Mouse (Mus musculus) kidney, embryonic 14.5 days (tissue): ENCODE measurements around the gene Trip4. TPM values are rescaled to one million over a fixed set of nuclear protein-coding genes. Genes with fewer than 3 reads are reported as not detected.

Source experiments
- ATAC-seq: fragments of 200-750 bp; cut with Nextera tagmentation; 2 replicates; pipeline ENCODE4 v1.8.0; 2017; ENCODE audit warnings: moderate number of reproducible peaks, mild to moderate bottlenecking, moderate TSS enrichment, moderate library complexity; ENCODE audit not compliant: low FRiP score, low TSS enrichment
- H3K27ac ChIP-seq: fragments of 300-500 bp; sonication (generic); 2 replicates; pipeline ENCODE4 v1.5.1; 2014; ENCODE audit warnings: low read depth, mild to moderate bottlenecking, low read length, moderate library complexity, mixed read lengths
- H3K27me3 ChIP-seq: fragments of 300-500 bp; sonication (generic); 2 replicates; pipeline ENCODE4 v1.6.1; 2014; ENCODE audit warnings: mild to moderate bottlenecking, low read length; ENCODE audit not compliant: control insufficient read depth, insufficient read depth
- H3K36me3 ChIP-seq: fragments of 300-500 bp; sonication (generic); 2 replicates; pipeline ENCODE4 v1.6.1; 2014; ENCODE audit warnings: low read length, mixed read lengths; ENCODE audit not compliant: control insufficient read depth, insufficient read depth
- H3K4me1 ChIP-seq: fragments of 300-500 bp; sonication (generic); 2 replicates; pipeline ENCODE4 v1.6.1; 2014; ENCODE audit warnings: low read length, mixed read lengths; ENCODE audit not compliant: control insufficient read depth, insufficient read depth
- H3K4me2 ChIP-seq: fragments of 300-500 bp; sonication (generic); replicated peaks from 2 replicates; pipeline ENCODE4 v1.6.1; 2014; ENCODE audit warnings: low read depth, mild to moderate bottlenecking, low read length
- H3K4me3 ChIP-seq: fragments of 300-500 bp; sonication (generic); 2 replicates; pipeline ENCODE4 v1.5.1; 2014; ENCODE audit warnings: mild to moderate bottlenecking, low read length
- H3K9ac ChIP-seq: fragments of 300-500 bp; sonication (generic); 2 replicates; pipeline ENCODE4 v1.6.1; 2014; ENCODE audit warnings: low read depth, mild to moderate bottlenecking, low read length, moderate library complexity
- H3K9me3 ChIP-seq: fragments of 300-500 bp; sonication (generic); 2 replicates; pipeline ENCODE4 v1.6.1; 2016; ENCODE audit warnings: low read length; ENCODE audit not compliant: control insufficient read depth
- WGBS: fragments of 180-500 bp; shearing (Covaris S2); extraction: QIAGEN DNeasy Blood & Tissue Kit; methylation state at CpG from one replicate; pipeline ENCODE4 v1.1.7; 2014; 5-methylcytosine and 5-hydroxymethylcytosine counted together
- polyA plus RNA-seq: library from polyadenylated mRNA; unstranded; fragments of >200 nt; fragmentation: Nextera tagmentation; extraction: Ambion mirVana; gene quantifications from 2 replicates; pipeline ENCODE4 v1.2.1, GENCODE M21; 2014

Gene Trip4
- polyA plus RNA-seq, 1 experiment from 2014 or later, result 36.6 TPM

DNA sequence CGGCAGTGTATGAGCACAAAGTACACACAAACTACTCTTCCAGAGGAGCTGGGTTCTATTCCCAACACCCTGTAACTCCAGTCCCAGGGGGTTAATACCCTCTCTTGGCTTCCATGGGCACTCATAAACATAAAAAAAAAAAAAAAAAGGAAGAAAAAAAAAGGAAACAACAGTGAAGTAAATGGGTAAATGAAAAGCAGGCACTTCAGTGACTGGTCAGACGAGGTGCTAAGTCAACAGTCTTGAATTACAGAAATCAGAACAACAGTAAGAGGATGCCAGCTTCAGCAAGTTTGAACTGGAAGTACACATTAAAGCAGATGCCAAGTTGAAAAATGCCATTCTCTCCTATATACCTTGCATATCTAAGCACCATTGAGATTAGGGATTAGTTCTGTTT, 88.3 kb downstream of the Trip4 start:
- Histone ChIP-seq H3K9me3 (peaks cover 5% of the 10 kb centered on the region; the same call in 1 of the 2 replicates), H3K27ac (no peak overlapping the region), H3K9ac (no peak overlapping the region), H3K36me3 (no peaks in the 10 kb centered on the region; the same call in 1 of the 2 replicates), H3K4me2 (no peak overlapping the region), H3K4me1 (0 out of 2 replicates have a peak, but pooled peaks cover 4% of the 10 kb centered on the region), H3K27me3 (no peaks in the 10 kb centered on the region), H3K4me3 (no peak overlapping the region)
- 79% methylated on average over 2 of the region's 2 CpGs for WGBS
- ATAC-seq, result no peak

DNA sequence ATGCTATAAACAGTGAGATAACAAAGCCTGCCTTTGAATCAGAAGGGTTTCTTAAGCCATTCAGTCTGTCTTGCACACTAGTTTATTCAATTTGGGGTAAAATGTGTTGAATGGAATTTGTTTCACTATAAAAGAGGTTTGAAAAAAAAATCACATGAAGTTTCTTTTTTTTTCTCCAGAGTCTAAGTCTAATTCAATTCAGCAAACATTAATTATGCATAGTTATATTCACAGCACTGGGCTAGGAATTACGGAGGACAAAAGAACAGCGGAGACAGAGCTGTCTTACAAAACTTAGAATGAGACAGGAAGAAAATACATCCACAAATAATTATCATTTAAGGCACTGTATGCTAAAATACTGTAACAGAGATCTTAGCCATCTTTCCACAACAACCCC, 90.2 kb downstream of the Trip4 start:
- H3K27ac ChIP-seq, result no peak overlapping the region
- WGBS, result 96% methylated on average over 2 of the region's 2 CpGs

DNA sequence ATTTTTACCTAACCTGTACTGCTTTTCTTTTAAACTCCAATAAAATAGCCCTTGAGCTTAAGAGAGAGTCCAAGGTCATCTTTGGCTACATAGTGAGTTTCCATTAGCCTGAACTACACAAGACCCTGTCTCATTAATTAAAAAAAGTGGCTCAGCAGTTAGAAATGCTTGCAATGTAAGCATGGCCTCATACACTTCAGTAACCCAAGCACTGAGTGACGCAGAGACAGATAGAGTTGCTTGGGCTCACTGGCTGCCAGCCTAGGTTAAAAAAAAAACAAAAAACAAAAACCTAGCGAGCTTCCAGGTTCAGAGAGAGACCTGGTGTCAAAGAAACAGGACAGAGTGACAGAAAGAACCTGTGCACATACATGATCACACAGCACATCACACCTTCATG, 95.8 kb downstream of the Trip4 start:
- H3K4me2 ChIP-seq, result no peak overlapping the region
- H3K4me1 ChIP-seq, result peaks cover 6% of the 10 kb centered on the region; the same call in 1 of the 2 replicates
- 33% methylated on average over 2 of the region's 2 CpGs for WGBS
- H3K9me3 ChIP-seq, result peaks cover 5% of the 10 kb centered on the region; the same call in 1 of the 2 replicates
- H3K27me3 ChIP-seq, result no peaks in the 10 kb centered on the region
- no peak for ATAC-seq
- H3K9ac ChIP-seq, result no peak overlapping the region
- peaks cover 3% of the 10 kb centered on the region; the same call in 1 of the 2 replicates for H3K36me3 ChIP-seq
- H3K27ac ChIP-seq, result no peak overlapping the region
- no peak overlapping the region for H3K4me3 ChIP-seq

More for the DNA sequence above, 90.2 kb downstream of the Trip4 start:
- H3K4me3 ChIP-seq, result no peak overlapping the region
- no peak overlapping the region for H3K4me2 ChIP-seq
- no peaks in the 10 kb centered on the region for H3K4me1 ChIP-seq
- H3K9ac ChIP-seq, result no peak overlapping the region
- peaks cover 3% of the 10 kb centered on the region; the same call in 1 of the 2 replicates for H3K36me3 ChIP-seq
- no peak for ATAC-seq
- H3K27me3 ChIP-seq, result no peaks in the 10 kb centered on the region
- H3K9me3 ChIP-seq, result peaks cover 5% of the 10 kb centered on the region; the same call in 1 of the 2 replicates

DNA sequence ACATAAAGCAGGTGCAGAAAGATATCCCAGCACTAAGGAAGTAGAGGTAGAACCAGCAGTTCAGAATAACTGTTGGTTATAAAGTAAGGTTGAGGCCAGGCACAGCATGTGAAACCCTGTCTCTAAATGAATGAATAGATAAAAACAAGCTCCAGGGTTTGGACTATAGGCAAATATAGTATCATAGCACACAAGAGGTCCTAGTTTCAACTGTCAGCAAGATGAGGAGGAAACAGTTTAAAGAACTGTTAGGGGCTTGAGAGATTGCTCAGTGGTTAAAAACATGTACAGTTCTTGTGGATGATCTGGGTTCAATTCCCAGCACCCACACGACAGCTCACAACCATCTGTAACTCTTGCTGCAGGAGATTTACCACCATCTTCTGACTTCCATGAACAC, 96.8 kb downstream of the Trip4 start:
- H3K9ac ChIP-seq, result no peak overlapping the region
- peaks cover 3% of the 10 kb centered on the region; the same call in 1 of the 2 replicates for H3K36me3 ChIP-seq
- H3K27me3 ChIP-seq, result no peaks in the 10 kb centered on the region
- H3K4me2 ChIP-seq, result no peak overlapping the region
- H3K9me3 ChIP-seq, result peaks cover 5% of the 10 kb centered on the region; the same call in 1 of the 2 replicates
- 75% methylated on average over 1 of the region's 1 CpGs for WGBS
- no peak overlapping the region for H3K4me3 ChIP-seq
- H3K4me1 ChIP-seq, result peaks cover 6% of the 10 kb centered on the region; the same call in 1 of the 2 replicates
- no peak for ATAC-seq
- H3K27ac ChIP-seq, result no peak overlapping the region

DNA sequence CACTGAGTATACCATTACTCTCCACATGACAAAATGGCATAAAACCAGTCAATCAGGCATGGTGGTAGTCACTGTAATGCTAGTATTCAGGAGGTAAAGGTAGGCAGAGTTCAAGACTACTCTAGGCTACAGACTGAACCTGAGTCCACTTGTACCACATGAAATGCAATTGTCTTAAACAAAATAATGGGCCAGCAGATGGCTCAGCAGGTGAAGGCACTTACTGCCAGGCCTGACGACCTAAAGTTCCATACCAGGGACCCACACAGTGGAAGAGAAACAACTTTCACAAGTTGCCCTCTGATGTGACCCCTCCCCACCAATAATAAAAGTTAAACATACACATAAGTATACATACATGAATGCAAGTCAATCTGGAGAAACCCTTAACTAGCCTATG, 100.8 kb downstream of the Trip4 start:
- Histone ChIP-seq H3K4me2 (no peak overlapping the region), H3K27ac (no peak overlapping the region), H3K4me1 (peaks cover 2% of the 10 kb centered on the region; the same call in 1 of the 2 replicates), H3K36me3 (no peaks in the 10 kb centered on the region), H3K27me3 (no peaks in the 10 kb centered on the region), H3K9me3 (no peaks in the 10 kb centered on the region), H3K4me3 (no peak overlapping the region), H3K9ac (no peak overlapping the region)
- no peak for ATAC-seq
- WGBS, result 60% methylated on average over 1 of the region's 1 CpGs

DNA sequence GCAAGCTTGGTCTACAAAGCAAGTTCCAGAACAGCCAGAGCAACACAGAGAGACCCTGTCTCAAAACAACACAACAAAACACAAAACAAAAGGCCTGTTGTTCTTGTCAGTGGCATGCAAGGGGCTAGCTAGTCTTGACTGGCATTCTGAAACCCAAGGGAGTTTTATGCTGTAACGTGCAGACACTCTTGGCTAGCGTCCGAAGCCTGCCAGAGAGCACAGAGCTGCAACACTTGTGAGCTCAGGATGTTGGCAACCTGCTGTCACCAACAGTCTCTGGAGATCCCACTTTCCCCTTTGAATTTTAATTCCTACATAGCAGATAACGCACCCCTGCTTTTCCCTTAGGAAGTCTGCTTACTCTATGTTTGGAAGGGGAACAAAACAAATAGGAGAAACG, 101.3 kb downstream of the Trip4 start:
- Histone ChIP-seq H3K4me2 (no peak overlapping the region), H3K4me3 (no peak overlapping the region), H3K36me3 (no peaks in the 10 kb centered on the region), H3K4me1 (no peaks in the 10 kb centered on the region), H3K27me3 (no peaks in the 10 kb centered on the region), H3K27ac (no peak overlapping the region), H3K9me3 (no peaks in the 10 kb centered on the region), H3K9ac (no peak overlapping the region)
- ATAC-seq, result no peak
- 79% methylated on average over 5 of the region's 5 CpGs for WGBS

DNA sequence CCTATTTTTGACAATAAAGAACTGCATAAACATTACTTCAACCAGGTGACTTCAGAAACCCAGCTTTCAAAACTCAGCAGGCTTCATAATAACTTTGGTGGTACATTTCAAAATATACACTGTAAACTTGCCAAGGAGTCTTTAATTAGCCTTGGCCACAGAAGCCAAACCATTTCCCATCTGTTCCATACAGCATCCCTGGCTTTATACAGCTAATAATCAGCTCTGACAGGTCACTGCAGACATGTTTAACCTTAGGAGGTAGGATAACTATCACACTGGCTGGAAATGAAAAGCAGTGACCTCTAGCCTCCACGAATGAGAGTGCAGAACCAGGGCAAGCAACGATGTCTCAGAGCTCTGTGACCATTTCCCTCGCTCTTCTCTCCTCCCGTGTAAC, 108.8 kb downstream of the Trip4 start:
- H3K4me1 ChIP-seq, result peaks cover 4% of the 10 kb centered on the region; the same call in 1 of the 2 replicates

DNA sequence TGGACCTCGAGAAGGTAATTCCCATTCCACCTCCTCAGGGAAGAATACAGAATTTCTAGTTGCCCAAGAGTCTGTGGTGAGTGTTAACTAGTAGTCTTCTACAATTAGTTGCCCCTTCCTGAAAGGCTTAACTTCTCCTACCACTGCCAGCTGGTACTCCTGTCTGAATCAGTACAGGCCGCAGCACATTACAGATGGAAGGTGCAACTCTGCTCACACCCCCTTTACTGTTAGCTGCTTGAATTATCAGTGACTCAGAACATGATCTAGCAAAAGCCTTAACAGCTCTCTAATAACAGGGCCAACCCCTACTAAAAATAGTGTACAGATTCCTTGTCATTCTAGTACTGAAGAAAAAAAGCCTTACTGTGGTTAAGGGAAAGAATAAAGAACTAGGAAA, 112.9 kb downstream of the Trip4 start:
- Histone ChIP-seq H3K36me3 (peaks cover 20% of the 10 kb centered on the region), H3K4me3 (no peak overlapping the region), H3K4me2 (no peak overlapping the region), H3K27ac (no peak overlapping the region), H3K9me3 (no peaks in the 10 kb centered on the region), H3K27me3 (no peaks in the 10 kb centered on the region), H3K9ac (no peak overlapping the region), H3K4me1 (peaks cover 9% of the 10 kb centered on the region; the same call in 1 of the 2 replicates)
- 85% methylated on average over 2 of the region's 2 CpGs for WGBS
- ATAC-seq, result no peak

More for the DNA sequence above, 108.8 kb downstream of the Trip4 start:
- Histone ChIP-seq H3K36me3 (peaks cover 5% of the 10 kb centered on the region), H3K4me2 (no peak overlapping the region), H3K27me3 (no peaks in the 10 kb centered on the region), H3K9ac (no peak overlapping the region), H3K9me3 (no peaks in the 10 kb centered on the region), H3K27ac (no peak overlapping the region), H3K4me3 (no peak overlapping the region)
- no peak for ATAC-seq
- WGBS, result 56% methylated on average over 4 of the region's 4 CpGs

DNA sequence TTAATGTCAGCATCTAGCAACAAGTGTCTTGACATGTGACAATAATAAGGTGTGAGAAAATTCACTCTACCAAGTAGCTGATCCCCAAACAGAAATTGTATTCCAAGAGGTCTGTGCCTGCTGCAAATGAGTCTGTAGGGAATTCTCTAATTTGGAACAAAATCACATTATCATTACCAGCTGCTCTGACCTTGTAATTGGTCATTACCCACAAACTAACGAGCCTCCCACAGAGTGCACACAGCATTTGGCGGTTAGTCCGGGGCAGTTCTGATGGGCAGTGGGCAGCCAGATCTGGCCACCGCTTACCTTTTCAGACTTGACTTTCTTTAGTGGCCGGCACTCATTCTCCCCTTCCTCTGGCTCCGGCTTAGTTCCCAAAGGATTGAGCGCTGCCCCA, 114.3 kb downstream of the Trip4 start:
- Histone ChIP-seq H3K9ac (no peak overlapping the region), H3K27ac (no peak overlapping the region), H3K9me3 (no peaks in the 10 kb centered on the region), H3K4me3 (no peak overlapping the region), H3K27me3 (no peaks in the 10 kb centered on the region), H3K4me1 (peaks cover 9% of the 10 kb centered on the region; the same call in 1 of the 2 replicates), H3K36me3 (peaks cover 20% of the 10 kb centered on the region), H3K4me2 (no peak overlapping the region)
- ATAC-seq, result no peak
- 86% methylated on average over 7 of the region's 7 CpGs for WGBS
